Mouse (Mus musculus): ENCODE measurements at regions not wholly inside any gene's neighbourhood (a gene's known extent, or its start where the extent isn't known, plus 50 kb on each side); places are given as distances from the start of the nearest gene placed in this dataset.

- DNase-seq, result no peak
These were observed 326.2 kb upstream of the Fam241a start for GRCm38 (mm10) chr3:128222344-128222743.

GRCm38 (mm10) chr3:128221625-128222024 lies 325.5 kb upstream of the Fam241a start:
- no peak for DNase-seq

GRCm38 (mm10) chr3:128220776-128221550 lies 324.8 kb upstream of the Fam241a start:
- DNase-seq, result no peak

- DNase-seq, result no peak
These were observed 321.8 kb upstream of the Fam241a start for GRCm38 (mm10) chr3:128217765-128218415.

- peak in 1 of 2 experiments; percentile 4 for DNase-seq
These were observed 316.1 kb upstream of the Fam241a start for GRCm38 (mm10) chr3:128212256-128212655.

GRCm38 (mm10) chr3:128210591-128210990 lies 314.5 kb upstream of the Fam241a start:
- DNase-seq, result no peak

- DNase-seq, result no peak
These were observed 310.8 kb upstream of the Fam241a start for GRCm38 (mm10) chr3:128206948-128207347.

- DNase-seq, result no peak
These were observed 310.4 kb upstream of the Fam241a start for GRCm38 (mm10) chr3:128206483-128206882.

- no peak for DNase-seq
These were observed 304.6 kb upstream of the Fam241a start for GRCm38 (mm10) chr3:128200574-128201235.

GRCm38 (mm10) chr3:128199466-128199865 lies 303.3 kb upstream of the Fam241a start:
- DNase-seq, result no peak

GRCm38 (mm10) chr3:128192046-128192800 lies 296.1 kb upstream of the Fam241a start:
- no peak for DNase-seq

- no peak for DNase-seq
These were observed 291.4 kb upstream of the Fam241a start for GRCm38 (mm10) chr3:128187330-128188044.

- DNase-seq, result no peak
These were observed 290.2 kb upstream of the Fam241a start for GRCm38 (mm10) chr3:128186278-128186677.

- DNase-seq, result no peak
These were observed 285.2 kb upstream of the Fam241a start for GRCm38 (mm10) chr3:128181221-128181908.

GRCm38 (mm10) chr3:128149216-128149615 lies 253.1 kb upstream of the Fam241a start:
- DNase-seq, result no peak

- DNase-seq, result no peak
These were observed 249.2 kb upstream of the Fam241a start for GRCm38 (mm10) chr3:128145329-128145728.

- no peak for DNase-seq
These were observed 231.7 kb upstream of the Fam241a start for GRCm38 (mm10) chr3:128127836-128128235.

GRCm38 (mm10) chr3:128126664-128127063 lies 230.5 kb upstream of the Fam241a start:
- no peak for DNase-seq

GRCm38 (mm10) chr3:128122111-128122510 lies 226.0 kb upstream of the Fam241a start:
- no peak for DNase-seq

- DNase-seq, result no peak
These were observed 224.7 kb upstream of the Fam241a start for GRCm38 (mm10) chr3:128120647-128121440.

GRCm38 (mm10) chr3:128113209-128113608 lies 217.1 kb upstream of the Fam241a start:
- DNase-seq, result no peak

All from lung, adult 18-20 months (tissue).